Mouse (Mus musculus) bone marrow macrophage, adult 2 months (primary cell): Measurements from ENCODE around the gene Tmem88b.

Experiments used
- CTCF ChIP-seq: IDR thresholded peaks from 2 replicates; pipeline ENCODE4 v1.5.1; 2012; ENCODE audit warnings: low read depth, mild to moderate bottlenecking, low read length, moderate library complexity
- POLR2A ChIP-seq: IDR thresholded peaks from 2 replicates; pipeline ENCODE4 v1.6.1; 2012; ENCODE audit warnings: mild to moderate bottlenecking, low read depth, low read length, borderline replicate concordance

GRCm38 (mm10) chr4:155780895-155781294 is 4.8 kb downstream of the Tmem88b start:
- TF ChIP-seq CTCF (no peak), POLR2A (no peak)
